Mouse (Mus musculus): Measurements from ENCODE around the gene Map3k4. TPM values are rescaled to one million over a fixed set of nuclear protein-coding genes. Genes with fewer than 3 reads are reported as not detected.

Map3k4 gene
- polyA plus RNA-seq, 1 experiment: 7.4 TPM

Other genes with a start within 250 kb of the Map3k4 start
- gene Agpat4, start 200.1 kb downstream of the Map3k4 start, polyA plus RNA-seq (2012; ENCODE audit: insufficient read depth, insufficient read length, missing spikeins): 2.4 and 3.3 TPM in 2 replicates
- 1.1 TPM in 1 of 2 replicates, not detected in the other for gene Plg, start 59.8 kb upstream of the Map3k4 start, polyA plus RNA-seq (2012; ENCODE audit: insufficient read depth, insufficient read length, missing spikeins)
- gene Slc22a3, start 188.9 kb upstream of the Map3k4 start, polyA plus RNA-seq (2012; ENCODE audit: insufficient read depth, insufficient read length, missing spikeins): 24.6 and 33.8 TPM in 2 replicates